Mouse (Mus musculus): Measurements from ENCODE around the gene Tbx6.

Gene Tbx6

GRCm38 (mm10) chr7:126780971-126781635, at the start of gene Tbx6:
Gene Tbx6, plus strand, starts transcription at chr7:126781483.
- no peak for DNase-seq (ENCODE audit: low read depth)

DNA sequence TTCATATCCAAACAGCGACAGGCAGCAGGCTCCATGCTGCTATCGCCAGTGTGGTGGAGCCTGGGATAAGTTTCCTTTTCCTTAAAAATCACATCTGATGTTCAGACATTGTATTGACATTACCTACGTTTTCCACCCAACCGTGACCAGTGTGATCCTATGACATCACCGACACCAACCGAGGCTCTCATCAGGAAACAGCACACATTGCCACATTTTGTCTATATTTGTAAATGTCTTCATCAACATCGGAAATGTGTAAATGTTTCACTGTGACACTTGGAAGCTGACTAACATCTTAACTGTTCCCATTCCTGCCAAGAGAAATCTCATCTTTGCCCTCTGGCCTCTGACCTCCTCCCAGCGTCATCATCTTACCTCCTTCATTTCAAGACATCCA, 45.2 kb upstream of the Tbx6 start:
- no peak for DNase-seq (ENCODE audit: low read depth)

DNA sequence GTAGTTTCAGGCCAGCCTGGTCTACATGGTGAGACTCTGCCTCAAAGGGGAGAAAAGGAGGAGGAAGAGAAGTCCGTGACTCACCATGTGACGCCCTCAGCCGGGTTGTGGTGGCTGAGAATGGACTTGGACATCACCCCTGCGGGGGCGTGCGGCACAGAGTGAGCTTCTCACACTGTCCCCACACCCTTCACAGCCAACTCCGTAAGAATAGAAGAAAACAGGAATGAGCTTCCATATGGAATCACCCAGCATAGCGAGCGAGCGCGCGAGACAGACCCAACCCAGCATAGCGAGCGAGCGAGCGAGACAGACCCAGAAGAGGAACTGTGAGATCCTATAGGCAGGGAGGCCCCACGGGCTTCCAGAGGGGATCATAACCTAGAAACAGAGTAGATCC, 41.7 kb upstream of the Tbx6 start:
- DNase-seq (ENCODE audit: low read depth), result no peak

DNA sequence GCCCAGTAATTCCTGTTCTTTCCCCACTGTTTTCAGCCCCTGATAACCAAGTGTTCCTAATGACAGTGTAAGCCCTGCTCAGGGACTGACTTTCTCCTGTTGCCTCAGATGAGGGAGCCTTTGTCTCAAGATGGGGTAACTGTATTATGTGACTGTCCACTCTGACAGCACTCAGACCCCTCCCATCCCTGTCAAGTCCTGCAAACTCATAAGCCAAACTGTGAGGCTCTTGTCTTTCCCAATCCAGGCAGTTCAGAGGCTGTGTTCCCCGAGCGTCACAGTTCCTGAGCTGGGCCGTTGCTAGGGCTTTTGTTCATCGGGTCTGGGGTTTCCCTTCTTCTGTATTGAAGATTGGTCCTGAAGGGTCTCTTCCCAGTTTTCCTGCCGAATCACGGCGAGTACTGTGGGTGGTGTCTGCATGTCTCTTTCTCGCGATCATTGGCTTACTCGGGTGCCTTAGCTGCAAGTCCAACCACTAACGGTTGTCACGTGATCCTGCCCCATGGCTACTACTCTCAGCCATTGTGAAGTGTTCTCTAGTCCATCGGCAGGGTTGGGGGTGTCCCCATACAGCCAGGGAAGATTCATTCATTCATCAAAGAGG, 41.0 kb upstream of the Tbx6 start:
- DNase-seq (ENCODE audit: low read depth), result no peak

GRCm38 (mm10) chr7:126740977-126741376, 40.3 kb upstream of the Tbx6 start:
- DNase-seq (ENCODE audit: low read depth), result no peak

- no peak for DNase-seq (ENCODE audit: low read depth)
Measured at GRCm38 (mm10) chr7:126741452-126741851, 39.8 kb upstream of the Tbx6 start.

DNA sequence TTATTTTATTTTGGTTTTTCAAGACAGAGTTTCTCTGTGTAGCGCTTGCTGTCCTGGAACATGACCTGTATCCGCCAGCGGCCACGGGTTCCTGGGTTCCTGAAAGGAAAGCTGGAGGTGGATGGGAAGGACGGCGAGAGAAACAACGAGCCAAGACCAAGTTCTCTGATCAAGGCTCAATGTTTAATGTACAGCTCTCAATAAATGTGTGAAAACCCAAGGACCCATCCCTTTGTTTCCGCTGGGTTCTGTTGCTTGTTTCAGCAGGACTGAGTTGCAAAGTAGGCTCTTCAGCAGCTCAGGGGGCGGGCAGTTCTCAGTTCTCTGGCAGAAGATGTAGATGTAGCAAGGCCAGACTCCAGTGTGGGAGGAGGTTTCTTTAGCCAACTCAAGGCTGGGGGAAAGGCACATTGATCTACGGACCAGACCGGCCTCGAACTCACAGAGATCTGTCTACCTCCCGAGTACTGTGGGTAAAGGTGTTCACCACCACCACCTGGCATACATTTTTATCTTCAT, 39.3 kb upstream of the Tbx6 start:
- DNase-seq (ENCODE audit: low read depth), result no peak

- DNase-seq (ENCODE audit: low read depth), result no peak
Measured at GRCm38 (mm10) chr7:126746066-126746465, 35.2 kb upstream of the Tbx6 start.

DNA sequence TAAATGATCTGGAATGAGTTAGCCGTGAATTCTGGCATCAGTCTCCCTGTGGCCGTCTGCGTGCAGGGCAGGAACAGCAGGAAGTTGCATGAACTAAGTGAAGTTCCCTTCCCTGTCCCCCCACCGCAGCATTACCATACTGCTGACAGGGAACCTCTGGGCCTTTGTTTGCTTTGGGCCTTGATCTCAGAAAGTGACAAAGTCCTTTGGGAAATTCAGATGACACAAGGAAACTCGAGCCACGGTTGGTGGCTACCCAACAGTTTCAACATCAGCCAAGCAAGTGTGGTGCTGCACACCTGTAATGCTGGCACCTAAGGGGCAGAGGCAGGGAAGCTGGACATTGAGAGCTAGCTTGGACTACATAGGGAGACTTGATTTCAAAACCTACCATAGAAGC, 34.5 kb upstream of the Tbx6 start:
- no peak for DNase-seq (ENCODE audit: low read depth)

DNA sequence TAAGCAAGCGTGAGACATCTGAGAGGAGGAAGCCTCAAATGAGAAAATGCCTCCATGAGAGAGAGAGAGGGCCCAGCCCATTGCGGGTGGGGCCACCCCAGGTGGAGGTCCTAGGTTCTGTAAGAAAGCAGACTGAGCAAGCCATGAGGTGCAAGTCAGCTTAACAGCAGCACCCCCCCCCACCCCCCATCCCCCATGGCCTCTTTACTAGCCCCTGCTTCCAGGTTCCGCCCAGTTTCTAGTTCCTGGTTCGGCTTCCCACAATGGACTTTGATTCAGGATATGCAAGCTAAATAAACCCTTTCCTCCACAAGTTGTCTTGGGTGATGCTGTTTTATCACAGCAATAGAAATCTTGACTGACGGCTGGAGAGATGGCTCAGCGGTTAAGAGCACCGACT, 32.5 kb upstream of the Tbx6 start:
- no peak for DNase-seq (ENCODE audit: low read depth)

- no peak for DNase-seq (ENCODE audit: low read depth)
Measured at GRCm38 (mm10) chr7:126749582-126750343, 31.5 kb upstream of the Tbx6 start.

GRCm38 (mm10) chr7:126754866-126755265, 26.4 kb upstream of the Tbx6 start:
- peak; percentile 70 for DNase-seq (ENCODE audit: low read depth)

GRCm38 (mm10) chr7:126758539-126758938, 22.7 kb upstream of the Tbx6 start:
- DNase-seq (ENCODE audit: low read depth), result no peak

DNA sequence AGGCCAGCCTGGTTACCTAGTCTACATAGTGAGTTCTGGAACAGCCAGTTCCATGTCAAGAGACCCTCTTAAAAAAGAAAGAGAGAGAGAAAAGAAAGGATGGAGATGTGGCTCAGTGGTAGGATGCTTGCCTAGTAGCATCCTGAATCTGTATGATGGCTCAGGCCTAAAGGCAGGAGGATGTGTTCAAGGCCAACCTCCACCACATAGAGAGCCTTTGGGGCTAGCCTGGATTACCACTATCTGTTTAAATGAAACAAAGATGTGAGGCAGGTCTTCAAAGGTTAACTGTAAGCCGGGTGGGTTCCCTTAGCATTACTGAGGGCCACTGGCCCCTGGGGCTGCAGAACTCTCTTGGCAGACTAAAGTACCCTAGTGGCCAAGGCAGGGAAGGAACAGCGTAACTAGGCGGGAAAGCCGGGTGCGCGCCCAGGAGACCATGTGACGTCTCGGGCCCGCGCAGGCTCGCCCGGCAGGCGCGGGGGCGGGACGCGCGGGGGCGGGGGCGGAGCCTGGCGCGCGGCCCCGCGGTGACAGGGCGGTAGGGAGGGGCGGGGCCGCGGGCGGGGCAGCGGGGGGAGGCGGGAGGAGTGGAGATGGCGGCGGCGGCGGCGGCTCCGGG, 22.1 kb upstream of the Tbx6 start, which contains the start of gene Mapk3:
Gene Mapk3, plus strand, starts transcription at position 552 of the 622 bp plus-strand sequence.
- DNase-seq (ENCODE audit: low read depth), result peak; percentile 85

GRCm38 (mm10) chr7:126759672-126760390, 21.5 kb upstream of the Tbx6 start:
- no peak for DNase-seq (ENCODE audit: low read depth)

GRCm38 (mm10) chr7:126760391-126760802, 20.9 kb upstream of the Tbx6 start:
- DNase-seq (ENCODE audit: low read depth), result no peak

- DNase-seq (ENCODE audit: low read depth), result no peak
Measured at GRCm38 (mm10) chr7:126760956-126761355, 20.3 kb upstream of the Tbx6 start.

- DNase-seq (ENCODE audit: low read depth), result no peak
Measured at GRCm38 (mm10) chr7:126761529-126762067, 19.7 kb upstream of the Tbx6 start.

DNA sequence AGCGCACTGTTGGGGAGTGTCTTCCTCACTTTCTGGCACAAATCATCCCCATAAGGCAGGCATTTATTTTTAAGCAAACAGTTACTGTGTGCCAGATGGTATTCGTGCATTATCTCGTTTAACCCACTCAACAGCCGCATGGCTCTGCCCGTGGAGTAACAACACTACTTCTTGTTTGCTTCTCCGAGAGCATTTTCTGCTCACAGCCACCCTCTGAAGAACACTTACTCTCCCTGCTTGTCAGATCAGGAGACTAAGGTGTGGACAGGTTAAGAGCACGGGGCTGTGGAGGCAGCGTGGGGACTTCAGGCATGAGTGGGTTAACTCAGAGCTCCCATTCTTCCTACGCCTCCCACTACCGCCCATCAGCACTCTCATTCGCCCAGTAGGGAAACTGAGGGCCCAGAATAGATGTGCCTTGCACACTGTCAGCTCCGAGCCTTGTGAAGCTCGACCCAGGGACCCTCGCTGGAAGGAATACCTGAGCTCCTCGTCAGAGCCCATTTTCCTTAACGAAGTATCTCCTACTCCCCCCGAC, 18.7 kb upstream of the Tbx6 start:
- no peak for DNase-seq (ENCODE audit: low read depth)

GRCm38 (mm10) chr7:126765540-126765939, 15.7 kb upstream of the Tbx6 start:
- no peak for DNase-seq (ENCODE audit: low read depth)

- no peak for DNase-seq (ENCODE audit: low read depth)
Measured at GRCm38 (mm10) chr7:126766201-126766600, 15.1 kb upstream of the Tbx6 start, which contains the start of gene Gdpd3. Gene Gdpd3, plus strand, starts transcription at chr7:126766334.
